In genomic region chr6:119001442-119001841, GRCm38 (mm10) we compare ENCODE assay signal across 15 mouse cellular contexts.
DNase-seq lines count a peak whose midpoint lies in the region; ATAC-seq lines count a peak whose summit lies in the region.
"Had no signal": no experiment of that assay in that cellular context is flagged by ENCODE, and none has a peak within 500 bp of the region (broad histone marks: within the 10 kb centered on the region; RNA-seq: fewer than 3 reads in every experiment).

No protein-coding gene starts in this region.

- no peak overlapping the region for H3K4me3 ChIP-seq in heart, embryonic 12.5 days
- H3K4me3 ChIP-seq in embryonic facial prominence, embryonic 14.5 days (ENCODE audit: low read depth, low read length), result no peak overlapping the region
- H3K4me3 ChIP-seq: embryonic facial prominence, embryonic 15.5 days; hindbrain, embryonic 13.5 days; intestine, embryonic 15.5 days; midbrain, embryonic 13.5 days had no signal

- peaks cover 83% of the 10 kb centered on the region for H3K4me1 ChIP-seq in heart, embryonic 12.5 days (replicated peaks)
- H3K4me1 ChIP-seq in embryonic facial prominence, embryonic 14.5 days (ENCODE audit: control insufficient read depth, insufficient read depth, low read length), result peaks cover 7% of the 10 kb centered on the region; the same call in 1 of the 2 replicates
- H3K4me1 ChIP-seq: hindbrain, embryonic 13.5 days; intestine, embryonic 15.5 days; midbrain, embryonic 13.5 days had no signal

- H3K9ac ChIP-seq in heart, embryonic 12.5 days, result no peak overlapping the region
- no peak overlapping the region for H3K9ac ChIP-seq in embryonic facial prominence, embryonic 14.5 days (ENCODE audit: low read depth, low read length)
- H3K9ac ChIP-seq: embryonic facial prominence, embryonic 15.5 days; hindbrain, embryonic 13.5 days; intestine, embryonic 15.5 days; midbrain, embryonic 13.5 days had no signal

- H3K27me3 ChIP-seq in heart, embryonic 12.5 days (replicated peaks), result no peaks in the 10 kb centered on the region
- H3K27me3 ChIP-seq in embryonic facial prominence, embryonic 14.5 days (replicated peaks; ENCODE audit: control insufficient read depth, insufficient read depth, low read length), result no peaks in the 10 kb centered on the region
- H3K27me3 ChIP-seq: embryonic facial prominence, embryonic 15.5 days; hindbrain, embryonic 13.5 days; intestine, embryonic 15.5 days; midbrain, embryonic 13.5 days had no signal

- no peaks in the 10 kb centered on the region for H3K36me3 ChIP-seq in heart, embryonic 12.5 days
- no peaks in the 10 kb centered on the region for H3K36me3 ChIP-seq in embryonic facial prominence, embryonic 14.5 days (ENCODE audit: control insufficient read depth, insufficient read depth, low read length)
- H3K36me3 ChIP-seq: embryonic facial prominence, embryonic 15.5 days; hindbrain, embryonic 13.5 days; intestine, embryonic 15.5 days; midbrain, embryonic 13.5 days had no signal

- peak overlapping the region; percentile 38 for H3K4me2 ChIP-seq in heart, embryonic 12.5 days
- no peak overlapping the region for H3K4me2 ChIP-seq in embryonic facial prominence, embryonic 14.5 days (ENCODE audit: low read depth, low read length)
- H3K4me2 ChIP-seq: embryonic facial prominence, embryonic 15.5 days; hindbrain, embryonic 13.5 days; intestine, embryonic 15.5 days; midbrain, embryonic 13.5 days had no signal

- no peaks in the 10 kb centered on the region for H3K9me3 ChIP-seq in heart, embryonic 12.5 days (replicated peaks)
- no peaks in the 10 kb centered on the region for H3K9me3 ChIP-seq in embryonic facial prominence, embryonic 14.5 days (ENCODE audit: control insufficient read depth, low read length)
- H3K9me3 ChIP-seq: embryonic facial prominence, embryonic 15.5 days; hindbrain, embryonic 13.5 days; intestine, embryonic 15.5 days; midbrain, embryonic 13.5 days had no signal

- H3K27ac ChIP-seq in heart, embryonic 12.5 days (ENCODE audit: poor library complexity, severe bottlenecking), result peak overlapping the region; percentile 88
- no peak overlapping the region for H3K27ac ChIP-seq in embryonic facial prominence, embryonic 14.5 days (replicated peaks; ENCODE audit: low read depth, low read length)
- H3K27ac ChIP-seq: embryonic facial prominence, embryonic 15.5 days; hindbrain, embryonic 13.5 days; intestine, embryonic 15.5 days; kidney, postnatal 0 days; midbrain, embryonic 13.5 days had no signal

- DNase-seq in adrenal gland, postnatal 14 days, result peak; percentile 32
- DNase-seq in adrenal gland, postnatal 25 days, result no peak
- no peak for DNase-seq in heart, adult 18-20 months
- peak; percentile 59 for DNase-seq in embryonic facial prominence, embryonic 14.5 days (ENCODE audit: low spot score)
- peak; percentile 73 for DNase-seq in lung, postnatal 10 days
- DNase-seq in gastrocnemius, adult 8-10 months (ENCODE audit: low spot score in 2 of 2), result no peak
- no peak for DNase-seq in testis, postnatal 14 days (ENCODE audit: low spot score)
- DNase-seq: cerebellum, postnatal 25 days; gastrocnemius, postnatal 36 days had no signal

- WGBS in heart, embryonic 12.5 days, result 10% methylated on average over 2 of the region's 2 CpGs
- WGBS in embryonic facial prominence, embryonic 14.5 days, result 27% methylated on average over 2 of the region's 2 CpGs

- ATAC-seq in heart, embryonic 12.5 days (ENCODE audit: insufficient number of reproducible peaks, low FRiP score), result peak; percentile 71
- ATAC-seq in embryonic facial prominence, embryonic 14.5 days (ENCODE audit: low read depth), result peak; percentile 57; the same call in 1 of the 2 replicates
- ATAC-seq: intestine, embryonic 15.5 days; midbrain, embryonic 13.5 days had no signal

Comparison
In these comparisons a context has a peak if more than half of its experiments do, and no peak if none do; other contexts are left out.
1. DNase-seq: peak in adrenal gland, postnatal 14 days (single experiment), embryonic facial prominence, embryonic 14.5 days (single experiment) and lung, postnatal 10 days (single experiment); none in adrenal gland, postnatal 25 days (single experiment), heart, adult 18-20 months (0 of 2), gastrocnemius, adult 8-10 months (0 of 2) and testis, postnatal 14 days (single experiment).